Mouse (Mus musculus) gastrocnemius, postnatal 4 days (tissue): Measurements from ENCODE around the gene Cyp2b19. TPM values are rescaled to one million over a fixed set of nuclear protein-coding genes. Genes with fewer than 3 reads are reported as not detected.
"Not testable (repeated sequence)": the region's sequence is repeated elsewhere in the genome, so short reads cannot be mapped to it uniquely, and the experiment has no call there.

Source experiments
- DNase-seq, 2 experiments: peaks; one replicate each; pipeline ENCODE4 v3.0.0; 2021 to 2022; ENCODE audit warnings: low spot score in 2 of 2, mixed read lengths in 2 of 2
- long read RNA-seq, 2 experiments: library from polyadenylated mRNA; stranded (forward); transcript quantifications; one replicate each; pipeline ENCODE4 v2.0.0; 2021
- total RNA-seq, 2 experiments: library from RNA; stranded (reverse); gene quantifications; 2 replicates each; pipeline ENCODE4 v1.2.3; 2021

Gene Cyp2b19
- not detected for total RNA-seq
- long read RNA-seq, experiment 1, partial matches to known transcripts = 0 of 2 reads
- long read RNA-seq, experiment 1, other reads (novel, unspliced or antisense) = 1 of 2 reads
- long read RNA-seq, experiment 2 = 0 reads

DNA sequence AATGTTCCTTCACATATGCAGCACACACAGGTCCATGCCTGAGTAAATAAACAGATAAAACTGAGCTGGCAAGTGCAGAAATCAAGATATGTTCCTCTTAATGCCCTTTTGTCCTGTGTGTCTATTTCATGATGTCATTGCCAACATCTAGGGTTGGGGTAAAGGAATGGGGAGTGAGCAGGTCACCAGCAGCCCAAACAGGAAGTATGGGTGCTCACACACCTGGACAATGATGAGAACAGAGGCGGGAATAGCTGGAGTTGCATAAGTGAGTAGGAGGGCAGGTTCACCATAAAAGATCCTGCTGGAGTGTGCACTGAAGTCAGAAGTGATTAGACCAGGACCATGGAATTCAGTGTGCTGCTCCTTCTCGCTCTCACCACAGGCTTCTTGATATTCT, at the start of gene Cyp2b19:
Gene Cyp2b19 (plus strand): TSS at position 301 of the 400 bp plus-strand sequence.
- DNase-seq = no peak

DNA sequence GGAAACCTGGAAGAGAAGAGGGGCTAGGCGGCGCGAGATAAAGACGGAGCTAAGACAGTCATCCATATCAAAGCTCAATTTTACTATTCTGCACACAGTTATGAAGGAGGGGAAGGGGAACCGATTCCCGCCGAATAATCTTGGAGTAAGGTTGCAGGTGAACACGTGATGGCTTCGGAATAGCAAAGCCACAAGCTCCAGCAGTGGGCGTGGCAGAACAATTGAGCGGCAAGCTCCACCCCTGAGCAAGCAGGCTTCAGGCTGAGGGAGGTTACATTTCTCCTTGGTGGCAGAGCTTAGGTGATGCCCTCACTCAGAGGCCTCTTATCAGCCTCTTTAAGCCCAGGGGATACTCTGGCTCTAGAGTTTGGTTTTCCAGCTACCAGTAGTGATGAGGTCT, 45.9 kb upstream of the Cyp2b19 start:
- DNase-seq = no peak

DNA sequence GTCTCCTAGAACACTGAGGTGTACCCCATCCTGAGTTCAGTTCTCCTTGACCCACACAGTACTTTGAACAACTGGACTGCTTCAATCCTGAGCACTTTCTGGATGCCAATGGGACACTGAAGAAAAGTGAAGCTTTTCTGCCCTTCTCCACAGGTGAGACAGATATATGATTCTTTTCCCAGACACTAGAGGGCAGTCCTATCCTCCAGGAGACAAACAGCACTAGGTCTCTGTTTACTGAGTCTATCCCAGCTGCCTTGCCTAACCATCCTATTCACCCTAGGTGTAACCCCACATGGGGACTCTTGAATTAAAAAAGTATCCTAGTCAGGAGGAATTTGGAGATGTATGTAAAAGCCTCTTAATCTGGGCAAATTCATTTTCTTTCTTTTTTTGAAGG, 18.0 kb upstream of the Cyp2b19 start:
- DNase-seq = no peak

DNA sequence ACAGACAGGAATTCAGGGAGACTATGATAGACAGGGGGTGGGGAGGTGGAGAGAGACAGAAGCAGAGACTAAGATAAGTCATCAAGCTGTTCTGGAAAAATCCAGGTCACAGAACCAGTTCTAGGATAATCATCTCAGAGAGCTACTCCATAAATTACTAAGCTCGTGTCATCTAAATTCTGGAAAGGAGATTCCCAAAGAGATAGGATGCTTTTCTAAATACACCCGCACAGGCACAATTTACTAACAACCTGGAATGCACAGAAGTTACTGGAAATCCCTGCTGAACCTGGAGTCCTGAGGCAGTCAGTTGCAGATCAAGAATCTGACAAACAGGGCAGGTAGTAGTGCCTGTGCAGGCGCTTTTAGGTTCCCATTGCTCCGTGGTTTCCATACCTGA, 13.0 kb upstream of the Cyp2b19 start:
- no peak for DNase-seq

DNA sequence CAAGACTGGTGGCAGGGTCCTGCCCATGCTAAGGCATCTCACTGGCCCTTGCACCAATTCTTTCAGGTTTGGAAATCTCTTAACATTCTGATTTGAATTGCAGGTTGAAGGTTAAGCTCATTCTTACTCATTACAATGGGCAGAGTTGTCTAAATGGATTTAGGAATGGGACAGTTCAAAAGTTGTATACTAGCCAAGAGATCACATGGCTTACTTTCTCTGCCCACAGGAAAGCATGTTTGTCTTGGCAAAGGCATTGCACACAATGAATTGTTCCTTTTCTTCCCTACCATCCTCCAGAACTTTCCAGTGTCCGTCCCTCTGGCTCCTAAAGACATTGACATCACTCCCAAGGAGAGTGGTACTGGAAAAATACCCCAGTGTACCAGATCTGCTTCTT, 11.5 kb upstream of the Cyp2b19 start:
- no peak for DNase-seq

DNA sequence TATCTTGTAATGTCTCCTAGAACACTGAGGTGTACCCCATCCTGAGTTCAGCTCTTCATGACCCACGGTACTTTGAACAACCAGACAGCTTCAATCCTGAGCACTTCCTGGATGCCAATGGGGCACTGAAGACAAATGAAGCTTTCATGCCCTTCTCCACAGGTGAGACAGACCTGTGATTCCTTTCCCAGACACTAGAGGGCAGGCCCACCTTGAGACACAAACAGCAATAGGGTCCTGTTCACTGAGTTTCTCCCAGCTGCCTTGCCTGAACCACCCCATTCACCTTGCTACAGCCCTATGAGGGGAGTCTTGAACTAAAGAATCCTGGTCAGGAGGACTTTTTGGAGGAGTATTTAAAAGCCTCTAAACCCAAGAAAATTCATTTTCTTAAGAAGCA, 10.1 kb downstream of the Cyp2b19 start:
- no peak for DNase-seq

DNA sequence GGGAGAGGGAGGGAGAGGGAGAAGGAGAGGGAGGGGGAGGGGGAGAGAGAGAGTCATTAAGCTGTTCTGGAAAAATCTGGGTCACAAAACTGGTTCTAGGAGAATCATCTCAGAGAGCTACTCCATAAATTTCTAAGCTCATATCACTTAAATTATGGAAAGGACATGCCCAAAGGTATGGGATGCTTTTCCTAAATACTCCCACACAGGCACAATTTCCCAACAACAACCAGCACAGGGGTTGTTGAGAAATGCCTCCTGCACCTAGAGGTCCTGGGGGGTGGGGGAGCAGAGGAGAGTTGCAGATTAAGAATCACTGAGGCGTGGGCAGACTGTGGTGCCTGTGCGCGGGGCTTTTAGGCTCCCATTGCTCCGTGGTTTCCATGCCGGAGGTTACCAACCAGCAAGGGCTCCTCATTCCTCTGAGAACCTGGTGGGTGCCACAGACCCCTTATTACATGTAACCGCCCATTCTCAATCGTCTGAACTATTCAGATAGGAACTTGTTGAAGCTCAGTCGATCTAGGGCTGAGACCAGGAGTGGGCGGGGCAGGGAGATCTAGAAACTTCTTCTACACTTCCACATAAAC, 13.0 kb downstream of the Cyp2b19 start:
- DNase-seq = no peak

DNA sequence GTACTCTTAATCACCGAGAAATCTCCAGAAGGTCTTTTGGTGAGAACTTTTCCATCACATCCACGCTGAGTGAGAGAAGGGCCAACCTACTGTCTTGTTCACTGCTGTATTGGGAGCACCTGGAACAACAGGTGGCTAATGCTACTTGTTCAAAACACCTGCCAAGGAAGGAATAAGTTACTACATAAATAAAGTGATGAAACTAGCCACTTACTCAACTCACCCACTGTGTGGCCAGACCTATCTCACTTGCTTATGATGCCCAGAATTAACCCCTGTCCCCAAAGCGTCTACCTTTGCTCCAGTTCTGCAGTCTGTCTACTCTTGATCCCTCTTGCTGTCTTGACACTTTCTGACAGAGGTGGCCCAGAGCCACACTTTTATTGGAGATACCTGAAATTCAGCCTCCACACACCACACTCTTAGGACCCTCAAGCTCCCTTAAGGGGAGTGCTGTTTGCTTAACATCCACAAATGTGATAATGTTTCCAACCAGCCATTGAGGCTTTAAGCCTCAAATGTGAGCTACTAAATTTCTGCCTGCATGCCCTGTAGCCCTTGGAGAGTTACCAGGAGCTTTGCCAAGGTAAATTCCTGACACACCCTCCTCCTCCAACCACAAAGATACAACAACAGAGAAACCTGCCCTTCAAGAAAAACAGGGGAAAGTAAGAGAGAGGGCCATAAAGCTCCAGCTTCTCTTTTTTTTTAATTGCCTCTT, 16.1 kb downstream of the Cyp2b19 start:
- no peak for DNase-seq

GRCm38 (mm10) chr7:26775866-26776265, 18.9 kb downstream of the Cyp2b19 start:
- no peak for DNase-seq

DNA sequence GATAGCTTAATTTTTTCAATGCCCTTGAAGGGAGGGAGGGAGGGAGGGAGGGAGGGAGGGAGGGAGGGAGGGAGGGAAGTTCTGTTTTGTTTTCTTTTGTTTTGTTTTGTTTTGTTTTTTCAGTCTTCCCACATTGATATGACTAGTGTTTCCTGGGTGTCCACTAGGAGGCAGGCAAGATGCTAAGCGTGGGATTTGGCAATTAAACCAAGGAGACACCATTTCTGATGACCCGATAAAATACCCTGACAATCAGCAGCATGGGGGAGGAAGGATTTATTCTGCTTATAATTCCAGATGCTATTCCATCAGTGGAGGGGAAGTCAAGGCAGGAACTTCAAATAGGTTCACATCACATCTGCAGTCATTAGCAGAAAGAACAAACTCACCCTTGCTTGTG, 20.9 kb downstream of the Cyp2b19 start:
- no peak for DNase-seq

GRCm38 (mm10) chr7:26778474-26778873, 21.5 kb downstream of the Cyp2b19 start:
- DNase-seq = no peak

DNA sequence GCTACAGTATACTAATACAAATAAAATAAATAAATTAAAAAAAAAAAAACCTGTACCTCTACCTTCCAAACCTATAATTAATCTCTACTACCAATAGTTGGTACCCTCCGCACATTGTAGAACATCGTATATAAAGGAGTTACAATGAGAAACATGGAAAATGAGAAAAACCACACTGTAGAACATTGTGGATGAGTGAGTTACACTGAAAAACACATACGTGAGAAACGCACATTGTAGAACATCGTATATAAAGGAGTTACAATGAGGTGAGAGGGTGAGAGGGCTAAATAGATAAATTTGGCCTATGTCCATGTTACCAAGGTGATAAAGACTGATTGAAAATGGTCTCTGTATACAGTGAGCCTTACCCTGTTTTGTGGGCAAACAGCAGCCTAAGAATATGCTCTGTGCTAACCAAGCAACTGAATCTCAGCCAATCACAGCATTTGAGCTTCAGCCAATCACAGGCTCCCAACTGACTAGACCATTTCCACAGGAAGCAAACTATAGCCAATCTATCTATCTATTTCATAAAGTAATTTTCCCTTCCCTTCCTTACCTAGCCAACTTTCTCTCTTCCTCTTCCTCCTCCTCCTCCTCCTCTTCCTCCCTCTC, 23.0 kb downstream of the Cyp2b19 start:
- DNase-seq = no peak

GRCm38 (mm10) chr7:26780510-26780909, 23.6 kb downstream of the Cyp2b19 start:
- DNase-seq = no peak

DNA sequence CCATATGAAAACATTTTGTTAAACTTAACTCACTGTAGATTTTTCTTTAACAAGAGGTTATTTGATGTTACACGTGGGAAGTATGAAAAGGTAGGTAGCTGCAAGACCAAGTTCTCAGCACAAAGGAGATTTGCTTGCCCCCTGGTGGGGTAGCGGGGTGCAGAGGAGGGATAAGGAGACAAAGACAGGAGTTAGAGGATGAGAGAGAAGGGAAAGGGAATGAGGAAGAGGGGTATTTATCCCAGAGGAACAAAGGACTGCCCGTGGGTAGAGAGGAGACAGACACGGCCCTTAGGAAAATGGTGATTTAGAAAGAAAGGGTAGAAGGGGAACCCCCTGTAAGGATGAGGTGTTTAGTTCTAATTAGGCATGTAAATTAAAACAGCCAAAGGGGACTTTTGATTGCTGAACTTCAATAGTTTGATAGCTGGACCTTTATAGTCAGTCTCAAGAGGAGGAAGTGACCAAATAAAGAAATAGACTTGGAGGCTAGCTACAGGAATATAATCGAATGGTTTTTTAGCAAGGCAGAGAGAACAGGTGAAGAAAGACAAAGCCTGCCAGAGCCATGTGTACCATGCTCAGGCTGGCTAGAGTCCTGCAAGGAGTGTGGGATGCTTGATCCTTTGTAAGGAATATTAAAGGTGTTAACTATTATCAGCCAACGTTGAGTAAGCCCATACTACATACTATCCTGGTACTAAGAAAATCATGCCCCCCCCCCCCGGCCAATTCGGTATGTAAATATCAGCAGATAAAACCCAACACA, 24.2 kb downstream of the Cyp2b19 start:
- DNase-seq = no peak

DNA sequence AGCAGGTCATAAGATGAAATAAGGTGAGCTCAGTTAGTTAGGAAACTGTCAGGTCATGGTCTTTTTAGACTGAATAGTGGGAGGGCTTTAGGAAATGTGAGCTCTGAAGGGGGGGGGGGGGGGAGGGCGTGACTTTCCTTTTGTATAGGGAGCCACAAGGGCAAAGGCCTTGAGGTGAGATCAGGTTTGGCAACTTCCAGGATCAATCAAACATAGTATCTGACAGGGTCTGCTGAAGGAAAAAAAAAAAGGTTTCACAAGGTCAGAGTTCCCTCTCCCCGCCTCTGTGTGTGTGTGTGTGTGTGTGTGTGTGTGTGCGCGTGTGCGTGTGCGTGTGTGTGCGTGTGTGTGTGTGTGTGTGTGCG, 24.8 kb downstream of the Cyp2b19 start:
- no peak for DNase-seq

DNA sequence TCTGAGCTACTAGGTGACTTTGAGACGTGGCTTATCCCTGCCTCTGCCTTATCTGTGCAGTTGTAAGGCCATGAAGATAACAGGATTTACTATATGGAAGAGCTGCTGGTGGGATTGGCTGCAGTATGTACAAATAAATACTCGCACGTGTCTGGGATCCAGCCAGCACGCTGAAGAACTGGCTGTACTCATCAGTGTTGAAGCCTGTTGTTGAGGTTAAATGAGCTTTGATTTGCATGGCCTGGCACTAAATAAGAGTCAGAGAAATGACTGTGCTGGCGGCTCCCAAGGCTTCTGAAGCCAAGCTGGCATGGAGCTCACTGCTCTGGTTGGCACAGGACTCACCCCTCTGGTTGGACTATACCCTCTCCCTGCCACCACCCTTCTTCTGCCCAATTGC, 26.2 kb downstream of the Cyp2b19 start:
- DNase-seq = no peak

DNA sequence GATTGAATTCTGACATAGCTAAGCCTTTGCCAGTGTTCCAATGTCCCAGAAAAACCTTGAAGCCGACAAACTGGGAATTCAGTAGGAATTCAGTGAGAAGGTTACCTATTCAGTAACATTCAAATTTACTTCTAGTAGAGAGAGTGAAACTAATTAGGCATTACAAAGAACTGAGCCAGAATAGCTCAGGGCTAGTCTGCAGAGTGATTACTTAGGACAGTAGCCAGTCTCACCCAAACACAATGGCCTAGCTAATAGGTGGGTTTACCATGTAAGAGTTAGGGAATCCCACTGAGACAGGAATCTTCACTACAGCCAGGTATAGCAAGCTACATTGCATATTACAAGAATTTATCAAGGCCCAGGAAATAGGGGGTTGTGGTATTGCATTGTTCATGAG, 29.1 kb downstream of the Cyp2b19 start:
- not testable (repeated sequence) for DNase-seq

DNA sequence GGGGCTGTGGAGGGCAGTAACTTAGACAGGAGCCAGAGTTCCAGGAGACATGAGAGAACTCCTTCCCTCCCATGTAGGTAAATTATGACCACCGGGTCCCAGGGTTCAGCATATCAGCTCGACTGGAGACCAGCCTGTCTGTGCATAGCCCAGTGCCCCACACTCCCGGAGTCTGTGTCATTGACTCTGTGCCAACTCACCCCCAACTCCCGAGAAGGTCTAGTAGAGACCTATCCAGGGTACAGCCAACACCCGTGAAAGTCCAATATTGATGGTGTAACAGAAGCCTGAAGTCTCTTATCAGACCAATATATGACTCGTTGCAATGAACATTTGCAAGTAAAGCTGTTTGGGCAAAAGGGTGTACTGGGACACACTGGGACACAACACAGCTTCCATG, 33.0 kb downstream of the Cyp2b19 start:
- DNase-seq = no peak

DNA sequence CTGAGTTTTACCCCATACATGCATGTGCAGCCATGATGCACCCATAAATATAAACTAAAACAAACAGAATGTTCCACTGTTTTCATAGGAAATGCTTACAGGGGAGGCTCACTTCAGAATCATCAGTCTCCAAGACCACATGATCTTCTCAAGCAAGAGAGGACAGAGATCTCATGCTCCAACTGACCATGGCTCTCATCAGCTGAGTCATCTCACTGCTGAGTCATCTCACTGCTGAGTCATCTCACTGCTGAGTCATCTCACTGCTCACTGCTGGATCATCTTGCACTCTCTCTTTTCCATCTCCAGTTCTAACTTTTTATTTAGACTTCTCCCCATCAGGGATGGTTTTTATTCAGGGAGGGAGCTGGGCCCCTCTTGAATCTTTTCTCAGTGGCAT, 43.2 kb downstream of the Cyp2b19 start:
- DNase-seq = no peak

- no peak for DNase-seq
Measured at GRCm38 (mm10) chr7:26800996-26801395, 44.1 kb downstream of the Cyp2b19 start.

- no peak for DNase-seq
Measured at GRCm38 (mm10) chr7:26808592-26808991, 51.6 kb downstream of the Cyp2b19 start, which contains the start of gene Cyp2g1. Gene Cyp2g1, plus strand, starts transcription at chr7:26808892.
